Mouse (Mus musculus): ENCODE measurements at regions not wholly inside any gene's neighbourhood (a gene's known extent, or its start where the extent isn't known, plus 50 kb on each side); places are given as distances from the start of the nearest gene placed in this dataset.

GRCm38 (mm10) chr11:111843728-111844258 lies 777.8 kb downstream of the Kcnj2 start:
- DNase-seq (ENCODE audit: low spot score): no peak

- no peak for DNase-seq (ENCODE audit: low spot score)
Observed at GRCm38 (mm10) chr11:111844382-111845027, 778.5 kb downstream of the Kcnj2 start.

- DNase-seq (ENCODE audit: low spot score): no peak
Observed at GRCm38 (mm10) chr11:111857288-111857687, 791.3 kb downstream of the Kcnj2 start.

DNA sequence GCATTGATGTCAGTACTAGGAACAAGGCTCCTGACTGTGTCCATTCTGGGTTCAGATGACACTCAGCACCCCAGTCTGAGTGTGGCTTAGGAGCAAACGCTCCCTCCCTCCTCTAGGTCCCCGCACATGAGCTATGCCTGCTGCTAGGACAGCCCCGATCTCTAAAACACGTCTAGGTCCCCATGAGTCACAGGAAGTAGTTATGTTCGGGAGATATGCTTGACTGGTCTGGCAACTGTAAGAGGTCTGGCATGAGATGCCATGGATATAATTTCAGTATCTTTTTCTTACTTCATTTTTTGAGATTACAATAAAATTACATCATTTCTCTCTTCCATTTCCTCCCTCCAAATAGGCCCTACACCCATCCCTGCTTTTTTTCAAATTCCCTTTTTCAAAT lies 792.1 kb downstream of the Kcnj2 start:
- no peak for DNase-seq (ENCODE audit: low spot score)

DNA sequence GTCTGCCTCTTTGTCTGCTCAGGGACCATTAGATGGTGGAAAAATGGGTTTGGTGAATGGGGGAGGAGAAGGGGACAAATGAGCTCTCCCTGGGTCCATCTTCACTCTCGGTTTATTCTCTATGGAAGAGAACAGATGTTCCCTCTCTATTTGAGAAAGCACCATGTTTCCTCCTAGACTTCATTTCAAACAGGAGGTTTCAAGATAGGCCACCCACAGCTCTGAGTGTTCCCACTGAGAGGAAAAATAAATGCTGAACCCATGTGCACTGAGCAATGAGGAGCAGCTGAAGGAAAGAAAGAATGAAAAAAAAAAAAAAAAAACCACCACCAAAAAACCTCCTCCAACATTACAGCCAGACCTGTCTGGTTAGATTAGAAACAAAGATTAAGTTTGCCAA lies 799.2 kb downstream of the Kcnj2 start:
- DNase-seq (ENCODE audit: low spot score): no peak

DNA sequence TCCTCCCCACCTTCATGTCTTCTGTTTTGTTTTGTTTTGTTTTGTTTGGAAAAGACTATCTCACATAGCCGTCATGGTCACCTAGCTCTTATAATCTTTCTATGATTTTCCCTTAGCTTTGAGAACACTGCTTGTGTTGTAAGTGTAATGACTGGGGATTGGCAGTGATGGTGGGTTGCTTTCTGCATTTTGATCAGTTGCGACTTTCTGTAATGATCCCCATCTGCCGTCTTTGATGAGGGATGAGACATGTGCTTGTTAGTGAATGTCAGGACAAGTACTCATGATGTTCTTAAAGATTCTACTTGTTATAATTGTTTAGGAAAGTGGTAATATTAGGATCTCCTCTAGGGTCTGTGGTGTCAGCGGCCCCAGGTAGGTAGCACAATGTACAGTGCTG lies 809.4 kb downstream of the Kcnj2 start:
- DNase-seq (ENCODE audit: low spot score): no peak

- DNase-seq (ENCODE audit: low spot score): no peak
Observed at GRCm38 (mm10) chr11:111880146-111880545, 814.2 kb downstream of the Kcnj2 start.

DNA sequence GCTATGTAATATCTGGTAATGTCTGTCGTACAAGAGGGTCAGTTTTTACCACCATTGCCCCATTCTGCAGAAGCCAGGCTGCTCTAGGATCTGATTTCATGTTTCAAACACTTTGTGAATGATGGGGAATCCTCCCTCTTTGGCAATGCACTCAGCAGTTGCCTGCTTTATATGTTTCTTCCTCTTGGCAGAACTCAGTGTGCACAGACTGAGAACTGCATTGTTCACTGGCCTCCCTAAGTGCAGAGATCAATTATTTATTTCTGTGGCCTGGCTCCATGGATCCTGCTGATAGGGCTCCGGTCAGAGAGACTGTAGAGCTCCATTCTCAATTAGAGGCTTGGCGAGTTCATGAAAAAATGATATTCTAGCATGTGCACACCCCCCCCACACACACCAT lies 824.1 kb downstream of the Kcnj2 start:
- DNase-seq (ENCODE audit: low spot score): no peak

DNA sequence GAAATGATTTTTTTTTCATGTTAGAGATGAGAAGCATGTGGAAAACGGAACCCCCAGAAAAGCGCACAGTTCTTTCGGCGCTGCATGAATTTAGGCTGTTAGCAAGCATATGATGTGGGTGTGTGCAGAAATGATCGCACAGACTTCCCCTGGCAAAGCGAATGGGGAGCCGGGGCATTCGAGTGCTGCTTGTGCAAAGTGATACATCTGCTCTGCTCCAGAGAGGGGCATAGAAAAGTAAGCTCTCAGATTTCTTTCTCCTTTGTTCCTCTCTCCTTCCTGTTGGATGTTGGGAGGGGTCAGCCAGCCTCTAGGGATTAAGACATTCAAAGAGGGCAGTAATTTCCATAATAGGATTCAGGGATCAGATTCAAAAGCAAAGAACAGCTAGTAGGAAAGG lies 827.9 kb downstream of the Kcnj2 start:
- no peak for DNase-seq (ENCODE audit: low spot score)

DNA sequence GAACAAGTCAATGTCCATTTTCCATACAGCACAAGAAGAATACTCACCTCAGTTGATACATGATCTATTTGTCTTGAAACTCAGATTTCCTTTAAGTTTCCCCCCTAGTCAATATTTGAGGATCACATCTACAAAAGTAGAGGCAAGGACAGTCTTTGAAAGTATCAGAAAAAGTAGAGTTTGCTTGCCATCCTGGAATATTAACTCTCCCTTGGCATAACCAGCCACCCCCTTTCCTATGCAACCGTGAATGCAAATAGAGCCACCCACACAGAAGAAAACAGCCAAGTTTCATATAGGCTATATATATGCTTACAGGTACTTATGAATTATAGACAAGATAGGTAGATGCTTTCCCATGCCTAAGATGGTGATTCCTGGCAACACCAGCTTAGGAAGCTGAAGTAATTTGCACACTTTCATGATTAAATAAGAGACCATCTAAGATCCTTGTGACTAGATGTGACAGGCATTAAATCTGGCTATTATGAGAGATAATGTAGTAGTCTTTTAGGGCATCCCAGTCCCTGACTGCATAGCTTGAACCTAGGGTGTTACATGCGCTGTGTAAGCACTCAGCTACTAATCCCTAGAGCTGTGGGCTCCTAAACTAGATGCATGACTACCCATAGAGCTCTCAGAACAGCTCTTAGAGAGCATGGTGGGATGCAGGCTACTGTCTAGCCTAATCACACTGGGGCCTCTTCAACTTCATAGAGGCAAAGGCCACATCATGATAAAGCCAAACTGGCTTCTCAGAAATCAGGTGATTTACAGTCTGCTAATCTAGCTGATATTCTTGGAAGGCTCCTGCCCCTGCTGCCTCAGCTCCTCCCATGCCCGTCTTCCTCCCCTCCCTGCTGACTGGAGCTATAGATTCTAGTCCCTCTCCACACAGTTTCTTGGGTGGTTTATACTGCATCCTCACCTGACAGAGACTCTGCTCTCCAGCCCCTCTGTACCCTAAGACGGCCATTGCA lies 829.5 kb downstream of the Kcnj2 start:
- no peak for DNase-seq (ENCODE audit: low spot score)

GRCm38 (mm10) chr11:111897001-111897400 lies 831.0 kb downstream of the Kcnj2 start:
- no peak for DNase-seq (ENCODE audit: low spot score)

DNA sequence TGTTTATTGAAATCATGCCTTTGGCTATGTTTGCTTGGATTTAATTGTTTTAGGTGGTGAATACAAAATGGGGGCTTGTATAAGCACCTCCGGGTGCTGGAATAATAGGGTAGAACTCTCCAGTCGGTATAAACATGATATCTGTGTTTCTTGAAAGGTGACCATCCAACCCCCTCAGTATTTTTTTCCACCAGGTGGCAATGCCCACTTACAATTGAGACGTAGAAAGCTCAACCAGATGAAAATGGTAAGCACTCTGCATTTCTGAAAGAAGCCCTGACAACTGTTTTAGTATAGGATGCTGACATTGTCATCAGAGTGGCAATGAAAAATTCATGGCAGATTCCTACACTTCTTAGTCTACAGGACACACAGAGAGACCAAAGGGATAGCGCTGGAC lies 838.1 kb downstream of the Kcnj2 start:
- DNase-seq (ENCODE audit: low spot score): no peak

- DNase-seq (ENCODE audit: low spot score): no peak
Observed at GRCm38 (mm10) chr11:111913891-111914290, 847.9 kb downstream of the Kcnj2 start.

DNA sequence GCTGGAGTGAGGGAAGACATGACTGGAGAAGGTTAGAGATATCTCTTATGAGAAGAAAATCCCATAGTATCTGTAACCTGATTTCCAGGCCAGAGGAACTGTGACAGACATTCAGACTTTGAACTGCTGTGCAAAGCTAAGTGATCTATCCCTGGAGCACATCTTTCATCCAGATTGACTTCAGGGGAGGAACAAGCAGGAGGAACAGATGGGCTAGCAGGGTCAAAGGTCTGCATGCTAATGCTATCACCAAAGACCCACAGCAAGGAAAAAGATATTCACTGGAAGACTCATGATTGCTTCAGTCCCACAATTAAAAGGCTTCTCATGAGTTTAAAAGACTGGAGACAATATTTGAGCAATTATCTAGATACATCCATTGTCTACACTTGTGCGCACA lies 855.7 kb upstream of the Sox9 start:
- DNase-seq (ENCODE audit: low spot score): no peak

DNA sequence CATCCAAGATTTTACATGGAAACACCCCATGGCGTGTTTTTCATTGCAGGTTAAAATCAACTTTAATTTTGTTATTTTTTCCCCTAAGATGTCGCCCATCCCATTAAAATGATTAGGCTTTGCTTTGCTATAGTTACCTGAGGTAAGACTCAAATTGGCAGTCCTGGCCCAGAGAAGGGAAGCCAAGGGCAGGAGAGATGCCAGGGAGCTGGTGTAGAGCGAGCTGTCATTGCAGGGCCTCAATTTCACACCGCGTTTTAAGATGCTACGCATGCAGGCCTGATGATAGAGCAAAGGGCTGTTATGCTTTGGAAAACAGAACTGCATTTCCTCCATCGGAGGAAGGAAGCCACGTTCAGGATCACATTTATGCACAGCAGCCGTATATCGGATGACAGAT lies 852.7 kb upstream of the Sox9 start:
- no peak for DNase-seq (ENCODE audit: low spot score)

DNA sequence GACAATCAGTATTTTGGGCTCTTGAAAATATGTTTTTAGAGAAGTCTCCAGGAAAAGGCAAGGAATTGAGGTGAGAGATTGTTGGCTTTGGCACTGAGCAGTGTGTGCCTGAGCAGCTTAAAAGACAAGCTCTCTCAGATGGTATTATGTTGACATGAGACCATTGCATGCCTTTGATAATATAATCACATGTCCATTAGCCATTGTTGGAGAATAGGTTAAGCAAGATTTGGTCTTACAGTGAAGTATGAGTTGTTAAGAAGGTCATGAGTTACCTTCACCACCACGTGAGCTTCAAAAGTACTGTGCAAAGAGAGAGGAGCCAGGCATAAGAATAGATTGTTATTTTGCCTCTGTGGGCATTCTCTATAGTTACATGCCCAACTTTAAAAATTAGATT lies 850.0 kb upstream of the Sox9 start:
- no peak for DNase-seq (ENCODE audit: low spot score)

DNA sequence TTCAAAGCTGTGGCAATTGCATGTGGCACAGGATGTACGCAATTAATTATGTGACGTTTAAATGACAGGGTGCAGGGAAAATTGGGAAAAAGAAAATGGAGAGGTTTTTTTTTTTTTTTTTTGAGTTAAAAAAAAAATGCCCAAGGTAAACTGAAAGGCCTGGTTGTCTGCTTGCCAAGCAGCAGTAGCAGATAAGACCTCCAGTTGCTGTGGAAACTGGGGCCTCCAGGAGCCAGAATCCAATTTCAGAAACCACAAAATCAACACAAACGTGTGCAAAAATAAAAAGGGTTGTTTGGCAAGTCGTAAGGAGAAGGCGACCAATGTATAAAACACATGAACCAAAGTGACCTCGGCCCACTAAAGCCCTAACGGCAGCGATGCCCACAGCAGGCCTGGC lies 837.7 kb upstream of the Sox9 start:
- DNase-seq (ENCODE audit: low spot score): no peak

- DNase-seq (ENCODE audit: low spot score): no peak
Observed at GRCm38 (mm10) chr11:111945806-111946205, 836.2 kb upstream of the Sox9 start.

DNA sequence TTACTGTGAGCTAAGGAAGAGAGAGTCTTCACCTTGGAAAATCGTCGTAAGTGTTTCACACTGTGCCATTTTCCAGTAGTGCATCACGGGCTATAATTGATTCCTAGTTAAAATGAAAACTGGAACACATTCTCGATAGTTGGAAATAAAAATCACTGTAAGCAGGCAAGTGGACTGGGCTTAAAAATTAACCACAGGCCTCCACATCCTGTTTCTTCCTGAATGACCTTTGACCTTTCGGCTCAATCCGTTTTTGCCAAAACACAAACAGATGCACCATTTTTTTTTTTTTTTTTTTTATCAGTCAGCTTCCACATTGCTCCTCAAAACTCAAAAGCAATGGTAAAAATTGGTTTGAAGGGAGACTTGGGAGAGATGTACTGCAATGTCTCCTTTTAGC lies 834.4 kb upstream of the Sox9 start:
- no peak for DNase-seq (ENCODE audit: low spot score)

GRCm38 (mm10) chr11:111953421-111953820 lies 828.6 kb upstream of the Sox9 start:
- DNase-seq (ENCODE audit: low spot score): no peak

DNA sequence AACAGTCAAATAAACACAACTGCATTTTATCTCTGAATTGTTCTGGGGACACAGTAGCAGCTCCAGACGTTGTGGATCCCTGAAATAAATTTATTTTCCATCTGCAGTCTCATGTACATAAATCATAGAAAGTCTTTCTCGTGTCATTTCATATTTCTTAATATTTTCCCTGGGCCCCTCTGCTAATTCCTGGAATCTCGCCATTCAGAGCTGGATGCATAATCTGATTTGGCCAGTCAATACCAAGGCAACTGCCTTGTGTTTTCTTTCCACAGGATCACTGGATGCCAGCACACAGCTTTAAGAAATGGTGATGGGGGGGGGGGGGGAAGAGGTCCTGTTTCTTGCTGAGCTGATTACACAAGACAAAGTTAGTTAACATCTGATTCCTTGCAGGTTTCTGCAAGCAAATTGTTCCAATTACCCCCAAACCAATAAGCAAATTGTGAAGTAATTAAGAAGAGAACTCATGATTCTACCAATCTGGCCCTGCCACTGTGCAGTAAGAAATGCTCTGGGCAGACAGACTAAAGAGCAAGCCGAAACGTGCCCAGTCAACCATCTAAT lies 824.2 kb upstream of the Sox9 start:
- DNase-seq (ENCODE audit: low spot score): no peak

DNA sequence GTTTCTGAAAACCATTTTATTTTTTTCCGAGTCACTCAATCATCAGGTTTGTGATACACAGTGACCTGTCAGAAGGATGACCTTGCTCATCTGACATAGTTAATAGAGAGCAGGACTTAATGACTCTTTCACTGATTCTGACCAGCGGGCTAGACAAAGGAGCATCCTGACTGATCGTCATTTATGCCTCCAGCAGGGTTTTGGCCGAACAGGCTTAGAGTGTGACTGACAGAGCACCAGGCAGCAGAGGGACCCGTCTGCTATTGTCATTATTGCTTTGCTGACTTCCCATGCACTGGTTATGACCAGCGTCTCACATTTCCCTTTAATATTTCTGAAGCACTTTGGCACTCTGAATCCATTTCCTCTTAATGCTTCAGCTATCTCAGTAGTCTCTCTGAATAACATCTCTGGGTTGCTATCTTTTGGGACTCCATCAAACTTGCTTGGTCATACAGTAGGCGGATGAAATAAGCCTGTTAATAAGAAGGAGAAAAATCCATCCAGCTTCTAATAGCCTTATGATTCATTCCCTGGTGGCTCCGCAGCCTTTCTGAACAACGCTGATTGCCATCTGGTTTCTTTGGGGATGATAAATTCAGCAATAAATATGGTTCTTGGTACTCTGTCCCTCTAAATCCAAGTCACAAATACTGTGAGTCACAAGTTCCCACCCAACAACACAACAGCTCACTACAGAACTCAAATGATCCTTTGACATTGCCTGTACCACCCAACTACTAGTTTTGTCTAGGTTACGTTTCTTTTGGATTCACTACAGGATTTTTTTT lies 820.8 kb upstream of the Sox9 start:
- DNase-seq (ENCODE audit: low spot score): no peak

All from spleen, adult 12 weeks (tissue).